Mouse (Mus musculus): ENCODE data around the gene Fam126a. TPM values are rescaled to one million over a fixed set of nuclear protein-coding genes. Genes with fewer than 3 reads are reported as not detected.

Gene Fam126a
- polyA plus RNA-seq, 1 experiment from 2014 or later, result 60.3 TPM

GRCm38 (mm10) chr5:24034970-24035369, 4.5 kb upstream of the Fam126a start:
- Histone ChIP-seq H3K27ac (ENCODE audit: low read length) (no peak overlapping the region), H3K9me3 (replicated peaks; ENCODE audit: control insufficient read depth, low read length) (no peaks in the 10 kb centered on the region)
- 16% methylated on average over 3 of the region's 3 CpGs for WGBS (ENCODE audit: insufficient replicate concordance)

DNA sequence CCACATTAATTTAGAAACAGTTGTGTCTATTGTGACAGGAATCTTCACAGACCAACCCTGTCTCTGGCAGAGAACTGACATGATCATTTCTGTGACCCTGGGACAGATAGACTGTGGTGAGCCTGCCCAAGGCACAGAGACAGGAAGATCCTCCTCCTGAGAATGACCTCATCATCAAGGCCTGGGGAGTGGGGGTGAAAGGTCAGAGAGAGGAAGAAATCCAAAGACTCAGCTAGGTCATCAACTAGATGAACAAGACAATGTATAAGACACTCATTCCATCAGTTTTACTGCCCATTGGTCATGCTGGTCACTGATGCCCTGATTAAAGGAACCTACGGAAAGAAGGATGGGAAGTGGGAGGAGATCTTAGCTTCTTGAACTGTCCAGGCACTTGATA, 3.6 kb upstream of the Fam126a start:
- no peak overlapping the region for H3K27ac ChIP-seq (ENCODE audit: low read length)
- no peak overlapping the region for H3K4me3 ChIP-seq (ENCODE audit: low read depth, low read length)
- H3K27me3 ChIP-seq (ENCODE audit: control insufficient read depth, insufficient read depth, low read depth, low read length), result no peaks in the 10 kb centered on the region
- peaks cover 5% of the 10 kb centered on the region for H3K4me1 ChIP-seq (ENCODE audit: control insufficient read depth, low read depth, low read length)
- H3K4me2 ChIP-seq (ENCODE audit: low read depth, low read length), result no peak overlapping the region
- WGBS (ENCODE audit: insufficient replicate concordance), result 87% methylated on average over 1 of the region's 1 CpGs
- no peak for ATAC-seq (ENCODE audit: low read depth)
- no peak overlapping the region for H3K9ac ChIP-seq (ENCODE audit: low read depth, low read length)
- H3K9me3 ChIP-seq (replicated peaks; ENCODE audit: control insufficient read depth, low read length), result no peaks in the 10 kb centered on the region
- H3K36me3 ChIP-seq (ENCODE audit: control insufficient read depth, insufficient read depth), result no peaks in the 10 kb centered on the region

More at GRCm38 (mm10) chr5:24034970-24035369, 4.5 kb upstream of the Fam126a start:
- H3K4me1 ChIP-seq (ENCODE audit: control insufficient read depth, low read depth, low read length), result peaks cover 13% of the 10 kb centered on the region
- H3K36me3 ChIP-seq (ENCODE audit: control insufficient read depth, insufficient read depth), result no peaks in the 10 kb centered on the region
- no peak overlapping the region for H3K4me3 ChIP-seq (ENCODE audit: low read depth, low read length)
- H3K4me2 ChIP-seq (ENCODE audit: low read depth, low read length), result no peak overlapping the region
- no peaks in the 10 kb centered on the region for H3K27me3 ChIP-seq (ENCODE audit: control insufficient read depth, insufficient read depth, low read depth, low read length)
- no peak for ATAC-seq (ENCODE audit: low read depth)
- H3K9ac ChIP-seq (ENCODE audit: low read depth, low read length), result no peak overlapping the region

DNA sequence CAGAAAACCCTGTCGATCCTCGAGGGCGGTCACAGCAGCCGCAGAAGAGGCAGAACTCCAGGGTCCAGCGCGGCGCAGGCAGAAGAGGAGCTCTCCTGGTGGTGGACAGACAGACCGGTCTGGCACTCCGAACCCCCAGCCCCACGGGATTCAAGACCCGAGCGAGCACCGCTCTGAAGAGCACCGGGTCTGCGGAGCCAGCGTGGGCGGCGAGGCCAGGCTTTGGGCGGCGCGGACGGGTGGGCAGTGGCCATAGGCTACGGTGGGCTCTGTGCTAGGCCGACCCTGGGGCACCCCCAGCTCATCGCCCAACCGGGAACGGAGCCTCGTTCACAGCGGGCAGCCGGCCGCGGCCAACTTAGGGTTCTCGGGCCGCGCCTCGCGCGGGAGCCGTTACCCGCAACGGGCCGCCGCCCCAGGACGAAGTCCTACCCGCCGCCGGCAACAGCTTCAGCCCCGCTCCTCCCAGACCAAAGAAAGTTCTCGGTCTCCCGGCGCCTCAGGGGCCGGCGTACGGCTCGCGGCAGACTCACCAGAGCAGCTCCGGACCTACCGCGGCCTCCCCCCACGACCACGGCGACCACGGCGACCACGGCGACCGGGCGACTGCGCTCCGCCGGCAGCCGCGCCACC, 428 bp downstream of the Fam126a start:
- Histone ChIP-seq H3K9ac (ENCODE audit: low read depth, low read length) (peak overlapping the region; percentile 100), H3K4me1 (ENCODE audit: control insufficient read depth, low read depth, low read length) (peaks cover 11% of the 10 kb centered on the region), H3K27ac (ENCODE audit: low read length) (peak overlapping the region; percentile 95), H3K27me3 (ENCODE audit: control insufficient read depth, insufficient read depth, low read depth, low read length) (no peaks in the 10 kb centered on the region), H3K36me3 (ENCODE audit: control insufficient read depth, insufficient read depth) (no peaks in the 10 kb centered on the region), H3K4me2 (ENCODE audit: low read depth, low read length) (peak overlapping the region; percentile 82), H3K4me3 (ENCODE audit: low read depth, low read length) (peak overlapping the region; percentile 98), H3K9me3 (replicated peaks; ENCODE audit: control insufficient read depth, low read length) (no peaks in the 10 kb centered on the region)
- WGBS (ENCODE audit: insufficient replicate concordance), result under 1% methylated on average over 73 of the region's 73 CpGs
- ATAC-seq (ENCODE audit: low read depth), result peak; percentile 50

DNA sequence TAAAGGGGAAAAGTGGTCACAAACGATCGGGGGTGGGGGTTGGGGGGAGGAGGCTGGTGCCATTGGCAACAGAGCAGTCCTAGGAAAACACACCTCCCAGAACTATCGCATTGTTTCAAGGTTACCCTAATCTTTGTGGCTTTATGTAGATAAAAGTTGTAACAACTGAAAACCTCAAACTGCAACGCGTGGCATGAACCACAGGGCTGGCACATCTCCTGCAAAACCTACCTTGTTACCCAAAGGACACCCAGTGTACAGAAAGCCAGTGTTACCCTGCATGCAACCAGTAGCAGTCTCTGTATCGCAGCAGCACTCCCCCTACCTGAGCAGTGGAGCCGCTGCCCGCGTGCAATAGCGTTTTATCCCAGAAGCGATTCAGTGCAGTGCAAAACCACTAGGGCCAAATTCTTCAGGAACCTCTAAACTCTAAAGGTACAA, 1.1 kb downstream of the Fam126a start:
- Histone ChIP-seq H3K4me1 (ENCODE audit: control insufficient read depth, low read depth, low read length) (peaks cover 14% of the 10 kb centered on the region), H3K36me3 (ENCODE audit: control insufficient read depth, insufficient read depth) (no peaks in the 10 kb centered on the region), H3K9me3 (replicated peaks; ENCODE audit: control insufficient read depth, low read length) (no peaks in the 10 kb centered on the region), H3K4me3 (ENCODE audit: low read depth, low read length) (peak overlapping the region; percentile 98), H3K9ac (ENCODE audit: low read depth, low read length) (peak overlapping the region; percentile 100), H3K27ac (ENCODE audit: low read length) (peak overlapping the region; percentile 95), H3K4me2 (ENCODE audit: low read depth, low read length) (peak overlapping the region; percentile 82), H3K27me3 (ENCODE audit: control insufficient read depth, insufficient read depth, low read depth, low read length) (no peaks in the 10 kb centered on the region)
- WGBS (ENCODE audit: insufficient replicate concordance), result under 1% methylated on average over 11 of the region's 11 CpGs
- peak; percentile 19 for ATAC-seq (ENCODE audit: low read depth)

GRCm38 (mm10) chr5:24024957-24025356, 5.5 kb downstream of the Fam126a start:
- Histone ChIP-seq H3K9me3 (replicated peaks; ENCODE audit: control insufficient read depth, low read length) (no peaks in the 10 kb centered on the region), H3K36me3 (ENCODE audit: control insufficient read depth, insufficient read depth) (no peaks in the 10 kb centered on the region), H3K27me3 (ENCODE audit: control insufficient read depth, insufficient read depth, low read depth, low read length) (no peaks in the 10 kb centered on the region), H3K27ac (ENCODE audit: low read length) (no peak overlapping the region), H3K4me2 (ENCODE audit: low read depth, low read length) (no peak overlapping the region), H3K4me1 (ENCODE audit: control insufficient read depth, low read depth, low read length) (peaks cover 10% of the 10 kb centered on the region), H3K9ac (ENCODE audit: low read depth, low read length) (no peak overlapping the region), H3K4me3 (ENCODE audit: low read depth, low read length) (no peak overlapping the region)
- WGBS (ENCODE audit: insufficient replicate concordance), result 82% methylated on average over 3 of the region's 3 CpGs
- ATAC-seq (ENCODE audit: low read depth), result no peak

DNA sequence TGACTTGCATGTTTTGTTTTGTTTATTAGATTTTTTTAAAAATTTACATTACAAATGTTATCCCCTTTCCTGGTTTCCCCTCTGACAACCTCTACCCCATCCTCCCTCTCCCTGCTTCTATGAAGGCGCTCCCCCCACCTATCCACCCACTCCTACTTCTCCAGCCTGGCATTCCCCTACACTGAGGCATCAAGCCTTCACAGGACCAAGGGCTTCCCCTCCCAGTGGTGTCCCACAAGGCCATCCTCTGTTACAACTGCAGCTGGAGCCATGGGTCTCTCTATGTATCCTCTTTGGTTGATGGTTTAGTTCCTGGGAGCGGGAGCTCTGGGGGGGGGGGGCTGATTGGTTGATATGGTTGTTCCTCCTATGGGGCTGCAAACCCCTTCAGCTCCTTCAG, 7.3 kb downstream of the Fam126a start:
- H3K4me1 ChIP-seq (ENCODE audit: control insufficient read depth, low read depth, low read length), result peaks cover 10% of the 10 kb centered on the region
- H3K27ac ChIP-seq (ENCODE audit: low read length), result no peak overlapping the region
- H3K36me3 ChIP-seq (ENCODE audit: control insufficient read depth, insufficient read depth), result no peaks in the 10 kb centered on the region
- H3K9me3 ChIP-seq (replicated peaks; ENCODE audit: control insufficient read depth, low read length), result no peaks in the 10 kb centered on the region
- WGBS (ENCODE audit: insufficient replicate concordance), result 91% methylated on average over 2 of the region's 2 CpGs
- no peak for ATAC-seq (ENCODE audit: low read depth)
- no peak overlapping the region for H3K9ac ChIP-seq (ENCODE audit: low read depth, low read length)
- H3K4me2 ChIP-seq (ENCODE audit: low read depth, low read length), result no peak overlapping the region
- H3K4me3 ChIP-seq (ENCODE audit: low read depth, low read length), result no peak overlapping the region
- H3K27me3 ChIP-seq (ENCODE audit: control insufficient read depth, insufficient read depth, low read depth, low read length), result no peaks in the 10 kb centered on the region

DNA sequence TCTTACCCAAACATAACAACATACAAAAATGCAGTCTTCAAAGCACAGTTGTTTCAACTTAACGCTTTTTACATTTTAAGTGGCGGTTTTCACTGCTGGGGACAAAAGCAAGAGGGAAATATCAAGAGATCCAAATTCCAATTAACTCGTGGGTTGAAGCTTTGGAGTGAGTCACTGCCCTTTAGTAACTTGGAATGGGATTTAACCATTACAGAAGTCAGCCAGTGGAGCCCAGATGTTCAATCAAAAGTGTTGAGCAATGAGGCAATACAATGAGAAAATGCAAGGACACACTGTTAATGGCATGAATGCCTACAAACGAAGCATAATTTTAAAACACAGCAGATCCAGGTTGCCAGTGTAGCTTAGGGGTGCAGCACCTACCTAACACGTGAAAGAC, 8.8 kb downstream of the Fam126a start:
- Histone ChIP-seq H3K36me3 (ENCODE audit: control insufficient read depth, insufficient read depth) (peaks cover 5% of the 10 kb centered on the region), H3K27me3 (ENCODE audit: control insufficient read depth, insufficient read depth, low read depth, low read length) (no peaks in the 10 kb centered on the region), H3K27ac (ENCODE audit: low read length) (no peak overlapping the region), H3K9ac (ENCODE audit: low read depth, low read length) (no peak overlapping the region), H3K9me3 (replicated peaks; ENCODE audit: control insufficient read depth, low read length) (no peaks in the 10 kb centered on the region), H3K4me1 (ENCODE audit: control insufficient read depth, low read depth, low read length) (peaks cover 5% of the 10 kb centered on the region; the same call in 1 of the 2 replicates), H3K4me2 (ENCODE audit: low read depth, low read length) (no peak overlapping the region), H3K4me3 (ENCODE audit: low read depth, low read length) (no peak overlapping the region)
- 76% methylated on average over 5 of the region's 5 CpGs for WGBS (ENCODE audit: insufficient replicate concordance)
- ATAC-seq (ENCODE audit: low read depth), result no peak

- H3K27me3 ChIP-seq (ENCODE audit: control insufficient read depth, insufficient read depth, low read depth, low read length), result no peaks in the 10 kb centered on the region
- no peak overlapping the region for H3K9ac ChIP-seq (ENCODE audit: low read depth, low read length)
- H3K9me3 ChIP-seq (replicated peaks; ENCODE audit: control insufficient read depth, low read length), result no peaks in the 10 kb centered on the region
- H3K4me2 ChIP-seq (ENCODE audit: low read depth, low read length), result no peak overlapping the region
- peaks cover 4% of the 10 kb centered on the region; the same call in 1 of the 2 replicates for H3K4me1 ChIP-seq (ENCODE audit: control insufficient read depth, low read depth, low read length)
- ATAC-seq (ENCODE audit: low read depth), result no peak
- 86% methylated on average over 4 of the region's 4 CpGs for WGBS (ENCODE audit: insufficient replicate concordance)
- no peak overlapping the region for H3K27ac ChIP-seq (ENCODE audit: low read length)
- peaks cover 6% of the 10 kb centered on the region for H3K36me3 ChIP-seq (ENCODE audit: control insufficient read depth, insufficient read depth)
- H3K4me3 ChIP-seq (ENCODE audit: low read depth, low read length), result no peak overlapping the region
These were observed 10.1 kb downstream of the Fam126a start for GRCm38 (mm10) chr5:24020380-24020779.

- H3K4me2 ChIP-seq (ENCODE audit: low read depth, low read length), result no peak overlapping the region
- H3K9me3 ChIP-seq (replicated peaks; ENCODE audit: control insufficient read depth, low read length), result no peaks in the 10 kb centered on the region
- no peak for ATAC-seq (ENCODE audit: low read depth)
- H3K4me1 ChIP-seq (ENCODE audit: control insufficient read depth, low read depth, low read length), result no peaks in the 10 kb centered on the region; the same call in 1 of the 2 replicates
- H3K27ac ChIP-seq (ENCODE audit: low read length), result no peak overlapping the region
- H3K9ac ChIP-seq (ENCODE audit: low read depth, low read length), result no peak overlapping the region
- peaks cover 6% of the 10 kb centered on the region for H3K36me3 ChIP-seq (ENCODE audit: control insufficient read depth, insufficient read depth)
- no peaks in the 10 kb centered on the region for H3K27me3 ChIP-seq (ENCODE audit: control insufficient read depth, insufficient read depth, low read depth, low read length)
- no peak overlapping the region for H3K4me3 ChIP-seq (ENCODE audit: low read depth, low read length)
- 90% methylated on average over 7 of the region's 7 CpGs for WGBS (ENCODE audit: insufficient replicate concordance)
These were observed 10.9 kb downstream of the Fam126a start for GRCm38 (mm10) chr5:24019341-24020185.

Measured in liver, embryonic 16.5 days (tissue).